Mouse (Mus musculus) forebrain, postnatal 0 days (tissue): Measurements from ENCODE around the gene Ltb4r2. TPM values are rescaled to one million over a fixed set of nuclear protein-coding genes. Genes with fewer than 3 reads are reported as not detected.
A peak's percentile ranks its signal among the peaks of the same experiment; 100 is the strongest.

Source experiments
- ATAC-seq: fragments of 200-750 bp; cut with Nextera tagmentation; 2 replicates; pipeline ENCODE4 v1.8.0; 2017; ENCODE audit warnings: mild to moderate bottlenecking, moderate library complexity
- DNase-seq: peaks from one replicate; pipeline ENCODE4 v3.0.0-alpha.2; 2015
- H3K27ac ChIP-seq: fragments of 300-500 bp; sonication (generic); 2 replicates; pipeline ENCODE4 v1.5.1; 2014; ENCODE audit warnings: low read depth, mild to moderate bottlenecking, antibody characterized with exemption, low read length, moderate library complexity, mixed read lengths
- H3K27me3 ChIP-seq: fragments of 300-500 bp; sonication (generic); 2 replicates; pipeline ENCODE4 v1.6.1; 2014; ENCODE audit warnings: mild to moderate bottlenecking, low read length, mixed read lengths; ENCODE audit not compliant: insufficient read depth
- H3K36me3 ChIP-seq: fragments of 300-500 bp; sonication (generic); 2 replicates; pipeline ENCODE4 v1.6.1; 2014; ENCODE audit warnings: mild to moderate bottlenecking, moderate library complexity; ENCODE audit not compliant: insufficient read depth
- H3K4me1 ChIP-seq: fragments of 300-500 bp; sonication (generic); 2 replicates; pipeline ENCODE4 v1.6.1; 2014; ENCODE audit warnings: antibody characterized with exemption; ENCODE audit not compliant: insufficient read depth
- H3K4me2 ChIP-seq: fragments of 300-500 bp; sonication (generic); 2 replicates; pipeline ENCODE4 v1.6.1; 2014; ENCODE audit warnings: low read depth, mild to moderate bottlenecking, moderate library complexity
- H3K4me3 ChIP-seq: fragments of 300-500 bp; sonication (generic); 2 replicates; pipeline ENCODE4 v1.5.1; 2014; ENCODE audit warnings: low read depth, low read length, mixed read lengths
- H3K9ac ChIP-seq: fragments of 300-500 bp; sonication (generic); 2 replicates; pipeline ENCODE4 v1.6.1; 2014; ENCODE audit warnings: mild to moderate bottlenecking
- H3K9me3 ChIP-seq: fragments of 300-500 bp; sonication (generic); 2 replicates; pipeline ENCODE4 v1.6.1; 2016; ENCODE audit warnings: low read length
- CTCF ChIP-seq: sonication (generic); IDR thresholded peaks from 2 replicates; pipeline ENCODE4 v1.5.1; 2016; ENCODE audit warnings: antibody characterized with exemption, control low read depth, low read depth
- WGBS: fragments of 180-500 bp; shearing (Covaris S2); extraction: QIAGEN DNeasy Blood & Tissue Kit; methylation state at CpG from one replicate; pipeline ENCODE4 v1.1.7; 2014; 5-methylcytosine and 5-hydroxymethylcytosine counted together
- polyA plus RNA-seq: library from polyadenylated mRNA; unstranded; fragments of >200 nt; fragmentation: Nextera tagmentation; extraction: Ambion mirVana; gene quantifications from 2 replicates; pipeline ENCODE4 v1.2.1, GENCODE M21; 2015
- total RNA-seq: library from RNA; depleted of rRNA; stranded (reverse); fragments of >200 nt; gene quantifications from 2 replicates; pipeline ENCODE4 v1.2.3, GENCODE M21; 2014

The Ltb4r2 gene
- total and polyA plus RNA-seq, 2 experiments from 2014 or later = 0.38 to 1.1 TPM

GRCm38 (mm10) chr14:55719737-55720136, 41.5 kb upstream of the Ltb4r2 start:
- H3K36me3 ChIP-seq = peaks cover 31% of the 10 kb centered on the region
- 91% methylated on average over 6 of the region's 6 CpGs for WGBS
- H3K27ac ChIP-seq = no peak overlapping the region
- ATAC-seq (no peak), DNase-seq (no peak)
- H3K4me1 ChIP-seq = no peaks in the 10 kb centered on the region
- H3K9ac ChIP-seq = no peak overlapping the region
- no peak overlapping the region for H3K4me3 ChIP-seq
- no peaks in the 10 kb centered on the region for H3K27me3 ChIP-seq
- H3K4me2 ChIP-seq = no peak overlapping the region
- no peak for TF ChIP-seq CTCF
- H3K9me3 ChIP-seq = no peaks in the 10 kb centered on the region

- no peak overlapping the region for H3K4me2 ChIP-seq
- no peak for DNase-seq
- no peak overlapping the region for H3K9ac ChIP-seq
Observed at GRCm38 (mm10) chr14:55720666-55721065, 40.6 kb upstream of the Ltb4r2 start.

GRCm38 (mm10) chr14:55721076-55721475, 40.2 kb upstream of the Ltb4r2 start:
- Histone ChIP-seq H3K27ac (peak overlapping the region; percentile 79; the same call in 1 of the 2 replicates), H3K9ac (peak overlapping the region; percentile 76), H3K36me3 (peaks cover 29% of the 10 kb centered on the region), H3K4me3 (peak overlapping the region; percentile 57), H3K27me3 (no peaks in the 10 kb centered on the region), H3K4me2 (peak overlapping the region; percentile 78), H3K9me3 (no peaks in the 10 kb centered on the region), H3K4me1 (no peaks in the 10 kb centered on the region)
- 82% methylated on average over 6 of the region's 6 CpGs for whole genome bisulfite sequencing
- DNase-seq (no peak), ATAC-seq (no peak)
- no peak for TF ChIP-seq CTCF

More at GRCm38 (mm10) chr14:55720666-55721065, 40.6 kb upstream of the Ltb4r2 start:
- peaks cover 31% of the 10 kb centered on the region for H3K36me3 ChIP-seq
- no peaks in the 10 kb centered on the region for H3K4me1 ChIP-seq
- WGBS = 87% methylated on average over 12 of the region's 12 CpGs
- no peak for ATAC-seq
- no peak overlapping the region for H3K27ac ChIP-seq
- no peak for TF ChIP-seq CTCF
- no peaks in the 10 kb centered on the region for H3K9me3 ChIP-seq
- H3K27me3 ChIP-seq = no peaks in the 10 kb centered on the region
- no peak overlapping the region for H3K4me3 ChIP-seq

GRCm38 (mm10) chr14:55721700-55722437, 39.4 kb upstream of the Ltb4r2 start, which contains the start of gene Rabggta:
Rabggta (minus strand) TSS chr14:55722263.
- no peaks in the 10 kb centered on the region for H3K4me1 ChIP-seq
- no peaks in the 10 kb centered on the region for H3K9me3 ChIP-seq
- H3K36me3 ChIP-seq = peaks cover 22% of the 10 kb centered on the region
- DNase-seq (peak; percentile 95), ATAC-seq (peak; percentile 97)
- H3K27ac ChIP-seq = peak within 1 kb of the TSS; percentile 79
- WGBS = under 1% methylated on average over 50 of the region's 50 CpGs
- peak; percentile 98 for TF ChIP-seq CTCF
- H3K4me3 ChIP-seq = peak within 1 kb of the TSS; percentile 57
- H3K9ac ChIP-seq = peak within 1 kb of the TSS; percentile 76
- peak within 1 kb of the TSS; percentile 78 for H3K4me2 ChIP-seq
- H3K27me3 ChIP-seq = no peaks in the 10 kb centered on the region

GRCm38 (mm10) chr14:55722438-55722945, 38.7 kb upstream of the Ltb4r2 start:
- DNase-seq = no peak
- peak overlapping the region; percentile 79; the same call in 1 of the 2 replicates for H3K27ac ChIP-seq
- WGBS = 41% methylated on average over 8 of the region's 8 CpGs

GRCm38 (mm10) chr14:55723433-55723832, 37.8 kb upstream of the Ltb4r2 start:
- ATAC-seq (no peak), DNase-seq (no peak)
- WGBS = 94% methylated on average over 7 of the region's 7 CpGs
- Histone ChIP-seq H3K4me2 (no peak overlapping the region), H3K4me3 (no peak overlapping the region), H3K9ac (no peak overlapping the region), H3K27ac (no peak overlapping the region), H3K4me1 (no peaks in the 10 kb centered on the region), H3K9me3 (no peaks in the 10 kb centered on the region), H3K36me3 (peaks cover 10% of the 10 kb centered on the region), H3K27me3 (no peaks in the 10 kb centered on the region)
- no peak for TF ChIP-seq CTCF

More at GRCm38 (mm10) chr14:55722438-55722945, 38.7 kb upstream of the Ltb4r2 start:
- H3K27me3 ChIP-seq = no peaks in the 10 kb centered on the region
- no peak for TF ChIP-seq CTCF
- ATAC-seq = peak; percentile 5
- H3K9ac ChIP-seq = peak overlapping the region; percentile 76; the same call in 1 of the 2 replicates
- peaks cover 16% of the 10 kb centered on the region for H3K36me3 ChIP-seq
- peak overlapping the region; percentile 57 for H3K4me3 ChIP-seq
- H3K9me3 ChIP-seq = no peaks in the 10 kb centered on the region
- H3K4me2 ChIP-seq = peak overlapping the region; percentile 78
- no peaks in the 10 kb centered on the region for H3K4me1 ChIP-seq

GRCm38 (mm10) chr14:55724411-55724871, 36.8 kb upstream of the Ltb4r2 start:
- Histone ChIP-seq H3K27me3 (no peaks in the 10 kb centered on the region), H3K4me2 (no peak overlapping the region), H3K27ac (no peak overlapping the region), H3K9me3 (no peaks in the 10 kb centered on the region), H3K4me3 (no peak overlapping the region), H3K36me3 (0 out of 2 replicates have a peak, but pooled peaks cover 4% of the 10 kb centered on the region), H3K4me1 (no peaks in the 10 kb centered on the region), H3K9ac (no peak overlapping the region)
- no peak for ATAC-seq
- TF ChIP-seq CTCF = no peak
- WGBS = 60% methylated on average over 8 of the region's 8 CpGs
- DNase-seq = no peak
